Mouse (Mus musculus): Measurements from ENCODE around the gene Stk39. TPM values are rescaled to one million over a fixed set of nuclear protein-coding genes. Genes with fewer than 3 reads are reported as not detected.

Stk39 gene
- polyA plus RNA-seq, 1 experiment, result not detected

GRCm38 (mm10) chr2:68361701-68362100 is 110.4 kb downstream of the Stk39 start:
- Histone ChIP-seq H3K4me3 (ENCODE audit: insufficient read depth, low read depth, low read length) (no peak overlapping the region), H3K27ac (ENCODE audit: insufficient read depth, low read depth, low read length) (no peak overlapping the region), H3K4me1 (ENCODE audit: control insufficient read depth, insufficient read depth, low read length) (peaks cover 17% of the 10 kb centered on the region)
- no peak for TF ChIP-seq POLR2A (IDR thresholded peaks at IDR 0.05; ENCODE audit: insufficient read depth, low read depth, low read length)
- no peak for TF ChIP-seq CTCF (IDR thresholded peaks at IDR 0.05; ENCODE audit: insufficient read depth, low read depth, low read length)
- WGBS, result 30% methylated on average over 5 of the region's 5 CpGs

- no peak overlapping the region for H3K27ac ChIP-seq (ENCODE audit: insufficient read depth, low read depth, low read length)
- 8% methylated on average over 6 of the region's 6 CpGs for WGBS
- TF ChIP-seq CTCF (IDR thresholded peaks at IDR 0.05; ENCODE audit: insufficient read depth, low read depth, low read length) (peak; percentile 52), POLR2A (IDR thresholded peaks at IDR 0.05; ENCODE audit: insufficient read depth, low read depth, low read length) (no peak)
- H3K4me1 ChIP-seq (ENCODE audit: control insufficient read depth, insufficient read depth, low read length), result peaks cover 22% of the 10 kb centered on the region
- H3K4me3 ChIP-seq (ENCODE audit: insufficient read depth, low read depth, low read length), result no peak overlapping the region
Observed at GRCm38 (mm10) chr2:68350621-68351020, 121.4 kb downstream of the Stk39 start.

- Histone ChIP-seq H3K4me1 (ENCODE audit: control insufficient read depth, insufficient read depth, low read length) (peaks cover 27% of the 10 kb centered on the region), H3K4me3 (ENCODE audit: insufficient read depth, low read depth, low read length) (no peak overlapping the region), H3K27ac (ENCODE audit: insufficient read depth, low read depth, low read length) (peak overlapping the region; percentile 23; the same call in 1 of the 2 replicates)
- TF ChIP-seq POLR2A (IDR thresholded peaks at IDR 0.05; ENCODE audit: insufficient read depth, low read depth, low read length) (no peak), CTCF (IDR thresholded peaks at IDR 0.05; ENCODE audit: insufficient read depth, low read depth, low read length) (peak; percentile 40)
- WGBS, result 42% methylated on average over 24 of the region's 24 CpGs
Observed at GRCm38 (mm10) chr2:68349593-68350383, 122.3 kb downstream of the Stk39 start.

- Histone ChIP-seq H3K4me1 (ENCODE audit: control insufficient read depth, insufficient read depth, low read length) (peaks cover 27% of the 10 kb centered on the region), H3K27ac (ENCODE audit: insufficient read depth, low read depth, low read length) (peak overlapping the region; percentile 23; the same call in 1 of the 2 replicates), H3K4me3 (ENCODE audit: insufficient read depth, low read depth, low read length) (no peak overlapping the region)
- 35% methylated on average over 12 of the region's 12 CpGs for WGBS
- TF ChIP-seq CTCF (IDR thresholded peaks at IDR 0.05; ENCODE audit: insufficient read depth, low read depth, low read length) (no peak), POLR2A (IDR thresholded peaks at IDR 0.05; ENCODE audit: insufficient read depth, low read depth, low read length) (no peak)
Observed at GRCm38 (mm10) chr2:68348966-68349365, 123.1 kb downstream of the Stk39 start.

GRCm38 (mm10) chr2:68346606-68347237 is 125.3 kb downstream of the Stk39 start:
- WGBS, result 58% methylated on average over 8 of the region's 8 CpGs
- peak overlapping the region; percentile 46; the same call in 1 of the 2 replicates for H3K27ac ChIP-seq (ENCODE audit: insufficient read depth, low read depth, low read length)
- no peak overlapping the region for H3K4me3 ChIP-seq (ENCODE audit: insufficient read depth, low read depth, low read length)
- TF ChIP-seq POLR2A (IDR thresholded peaks at IDR 0.05; ENCODE audit: insufficient read depth, low read depth, low read length) (no peak), CTCF (IDR thresholded peaks at IDR 0.05; ENCODE audit: insufficient read depth, low read depth, low read length) (no peak)
- H3K4me1 ChIP-seq (ENCODE audit: control insufficient read depth, insufficient read depth, low read length), result peaks cover 27% of the 10 kb centered on the region

- Histone ChIP-seq H3K4me1 (ENCODE audit: control insufficient read depth, insufficient read depth, low read length) (peaks cover 27% of the 10 kb centered on the region), H3K27ac (ENCODE audit: insufficient read depth, low read depth, low read length) (no peak overlapping the region), H3K4me3 (ENCODE audit: insufficient read depth, low read depth, low read length) (no peak overlapping the region)
- TF ChIP-seq POLR2A (IDR thresholded peaks at IDR 0.05; ENCODE audit: insufficient read depth, low read depth, low read length) (no peak), CTCF (IDR thresholded peaks at IDR 0.05; ENCODE audit: insufficient read depth, low read depth, low read length) (no peak)
- WGBS, result 79% methylated on average over 9 of the region's 9 CpGs
Observed at GRCm38 (mm10) chr2:68345269-68345668, 126.8 kb downstream of the Stk39 start.

GRCm38 (mm10) chr2:68343751-68344150 is 128.3 kb downstream of the Stk39 start:
- no peak overlapping the region for H3K4me3 ChIP-seq (ENCODE audit: insufficient read depth, low read depth, low read length)
- TF ChIP-seq POLR2A (IDR thresholded peaks at IDR 0.05; ENCODE audit: insufficient read depth, low read depth, low read length) (no peak), CTCF (IDR thresholded peaks at IDR 0.05; ENCODE audit: insufficient read depth, low read depth, low read length) (no peak)
- 75% methylated on average over 4 of the region's 4 CpGs for WGBS
- H3K4me1 ChIP-seq (ENCODE audit: control insufficient read depth, insufficient read depth, low read length), result peaks cover 22% of the 10 kb centered on the region
- no peak overlapping the region for H3K27ac ChIP-seq (ENCODE audit: insufficient read depth, low read depth, low read length)

- Histone ChIP-seq H3K4me1 (ENCODE audit: control insufficient read depth, insufficient read depth, low read length) (peaks cover 10% of the 10 kb centered on the region), H3K4me3 (ENCODE audit: insufficient read depth, low read depth, low read length) (no peak overlapping the region), H3K27ac (ENCODE audit: insufficient read depth, low read depth, low read length) (no peak overlapping the region)
- WGBS, result 73% methylated on average over 7 of the region's 7 CpGs
- no peak for TF ChIP-seq CTCF (IDR thresholded peaks at IDR 0.05; ENCODE audit: insufficient read depth, low read depth, low read length)
- TF ChIP-seq POLR2A (IDR thresholded peaks at IDR 0.05; ENCODE audit: insufficient read depth, low read depth, low read length), result no peak
Observed at GRCm38 (mm10) chr2:68342122-68342646, 129.9 kb downstream of the Stk39 start.

GRCm38 (mm10) chr2:68336913-68337312 is 135.2 kb downstream of the Stk39 start:
- Histone ChIP-seq H3K4me1 (ENCODE audit: control insufficient read depth, insufficient read depth, low read length) (0 out of 2 replicates have a peak, but pooled peaks cover 3% of the 10 kb centered on the region), H3K27ac (ENCODE audit: insufficient read depth, low read depth, low read length) (no peak overlapping the region), H3K4me3 (ENCODE audit: insufficient read depth, low read depth, low read length) (no peak overlapping the region)
- WGBS, result 84% methylated on average over 6 of the region's 6 CpGs
- TF ChIP-seq CTCF (IDR thresholded peaks at IDR 0.05; ENCODE audit: insufficient read depth, low read depth, low read length), result no peak
- no peak for TF ChIP-seq POLR2A (IDR thresholded peaks at IDR 0.05; ENCODE audit: insufficient read depth, low read depth, low read length)

All from olfactory bulb, adult 2 months (tissue).